Mouse (Mus musculus) frontal cortex, postnatal 14 days (tissue): ENCODE measurements around the gene Gm49320.

Experiments
- DNase-seq, 2 experiments: peaks; one replicate each; pipeline ENCODE4 v3.0.0; 2022; ENCODE audit warnings: low spot score in 2 of 2

The Gm49320 gene

DNA sequence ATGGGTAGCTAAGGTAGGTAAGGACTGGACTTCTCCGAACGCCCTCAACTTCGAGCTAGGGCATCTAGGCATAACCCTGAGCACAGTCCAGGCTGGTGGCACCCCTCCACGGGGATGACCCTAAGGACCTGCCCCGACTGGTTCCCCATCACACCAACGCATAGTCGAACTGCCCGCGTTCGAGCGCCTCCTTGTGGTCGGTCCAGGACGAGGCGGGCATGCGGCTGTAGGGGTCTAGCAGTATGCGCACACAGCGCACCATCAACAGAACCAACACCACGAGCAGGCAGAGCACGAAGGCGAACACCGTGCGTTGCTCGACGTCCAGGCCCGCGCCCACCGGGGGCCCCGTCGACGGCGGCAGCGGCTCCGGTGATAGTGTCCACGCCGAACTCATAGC is 19.6 kb downstream of the Gm49320 start:
- peak; percentile 80 to 85 for DNase-seq

DNA sequence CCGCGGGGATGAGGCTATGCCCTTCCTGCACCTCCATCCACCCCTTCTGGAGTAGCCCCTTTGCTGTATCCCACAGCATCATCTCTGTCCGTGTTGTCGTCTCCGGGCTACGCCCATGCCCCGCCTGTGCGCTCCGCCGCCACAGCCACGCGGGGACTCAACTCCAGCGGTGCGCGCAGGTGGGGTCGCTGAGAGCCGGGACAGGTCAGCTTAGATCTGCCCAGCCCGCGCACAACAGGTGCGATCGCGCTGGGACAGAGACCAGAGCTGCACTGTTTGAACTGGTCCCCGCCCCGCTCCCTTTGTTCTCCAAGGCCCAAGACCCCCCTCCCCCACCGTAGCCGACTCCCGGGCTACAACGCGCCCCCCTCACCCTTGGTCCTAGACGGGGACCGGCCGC is 20.0 kb downstream of the Gm49320 start:
- DNase-seq: peak in 1 of 2 experiments; percentile 49

DNA sequence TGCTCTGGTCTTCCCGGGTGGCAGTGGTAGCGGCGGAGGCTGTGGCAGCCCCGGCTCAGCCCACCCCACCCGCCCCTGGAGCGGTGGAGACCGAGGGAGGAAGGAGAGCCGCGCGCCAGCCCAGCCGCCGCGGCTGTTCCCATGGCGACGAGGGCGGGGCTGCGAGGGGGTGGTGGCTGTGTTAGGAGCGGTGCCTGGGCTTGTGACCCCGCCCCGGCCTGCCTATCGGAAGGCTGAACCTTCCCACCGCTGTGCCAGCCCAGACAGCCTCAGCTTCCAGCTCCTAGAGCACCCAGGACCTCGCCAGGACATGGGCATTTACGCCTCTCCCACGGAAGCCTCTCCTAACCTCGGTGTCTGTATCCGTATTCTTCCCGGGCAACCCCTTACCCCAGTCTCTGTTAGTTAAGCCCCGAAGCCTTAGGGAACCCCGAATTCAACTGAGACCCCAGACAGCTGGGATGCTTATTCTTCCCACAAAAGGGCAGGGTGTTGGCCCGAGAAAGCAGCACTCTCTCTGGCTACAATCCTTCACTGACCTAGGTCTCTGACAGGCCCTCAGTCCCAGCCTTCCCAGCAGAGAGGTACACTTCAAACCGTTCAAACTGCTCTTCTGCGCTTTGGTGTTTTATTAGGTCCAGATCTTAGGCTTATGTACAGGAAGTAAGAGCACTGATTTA is 20.6 kb downstream of the Gm49320 start, which contains the start of gene Ctxn1:
Gene Ctxn1 (minus strand): TSS at position 150 of the 680 bp plus-strand sequence.
- peak; percentile 86 to 91 for DNase-seq

DNA sequence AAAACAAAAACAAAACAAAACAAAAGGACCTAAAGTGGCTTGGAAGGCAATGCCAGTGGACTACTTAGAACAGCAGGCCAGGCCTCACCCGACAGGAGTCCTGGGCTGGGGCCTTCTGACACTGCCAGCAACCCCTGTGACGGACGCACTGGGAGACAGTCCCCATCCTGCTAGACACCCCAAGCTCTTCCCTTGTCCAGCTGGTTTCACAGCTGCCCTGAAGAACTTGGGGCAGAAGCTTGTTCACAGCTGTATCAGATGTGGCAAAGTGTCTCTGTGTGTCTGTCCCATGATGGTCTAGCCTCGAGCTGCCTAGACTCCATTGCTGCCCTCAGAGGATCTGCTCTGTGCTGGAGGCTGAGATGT is 21.1 kb downstream of the Gm49320 start:
- DNase-seq: no peak

DNA sequence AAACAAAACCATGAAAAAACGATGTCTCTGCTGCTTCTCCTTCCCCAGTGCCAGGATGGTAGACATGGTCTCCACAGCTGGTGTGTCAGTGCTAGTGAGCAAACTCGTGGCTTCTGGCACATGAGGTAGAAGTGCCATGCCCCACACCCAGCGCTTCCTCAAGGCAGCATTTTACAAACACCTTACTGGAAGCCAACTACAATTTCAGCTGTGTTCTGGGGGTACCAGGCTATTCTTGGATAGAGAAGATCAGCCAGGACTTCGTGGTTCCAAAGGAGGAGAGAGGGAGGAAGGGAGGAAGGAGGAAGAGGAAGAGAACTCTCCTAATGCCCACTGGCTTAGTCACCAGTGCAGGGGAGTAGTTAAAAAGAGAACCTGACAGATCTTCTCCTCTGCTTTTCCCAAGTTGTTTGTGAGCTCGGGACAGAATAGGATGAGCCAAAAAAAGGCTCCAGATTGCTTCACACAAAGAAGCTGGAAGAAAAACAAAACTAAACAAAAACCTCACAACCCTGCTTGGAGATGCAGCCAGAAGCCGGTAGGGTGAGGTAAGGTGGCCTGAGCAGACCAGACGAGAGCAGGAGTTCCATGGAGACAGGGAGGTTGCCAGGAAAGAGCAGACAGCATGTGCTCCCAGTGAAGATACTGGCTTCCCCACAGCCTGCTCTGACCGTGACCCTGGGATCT is 24.6 kb downstream of the Gm49320 start:
- DNase-seq: peak in 1 of 2 experiments; percentile 20

DNA sequence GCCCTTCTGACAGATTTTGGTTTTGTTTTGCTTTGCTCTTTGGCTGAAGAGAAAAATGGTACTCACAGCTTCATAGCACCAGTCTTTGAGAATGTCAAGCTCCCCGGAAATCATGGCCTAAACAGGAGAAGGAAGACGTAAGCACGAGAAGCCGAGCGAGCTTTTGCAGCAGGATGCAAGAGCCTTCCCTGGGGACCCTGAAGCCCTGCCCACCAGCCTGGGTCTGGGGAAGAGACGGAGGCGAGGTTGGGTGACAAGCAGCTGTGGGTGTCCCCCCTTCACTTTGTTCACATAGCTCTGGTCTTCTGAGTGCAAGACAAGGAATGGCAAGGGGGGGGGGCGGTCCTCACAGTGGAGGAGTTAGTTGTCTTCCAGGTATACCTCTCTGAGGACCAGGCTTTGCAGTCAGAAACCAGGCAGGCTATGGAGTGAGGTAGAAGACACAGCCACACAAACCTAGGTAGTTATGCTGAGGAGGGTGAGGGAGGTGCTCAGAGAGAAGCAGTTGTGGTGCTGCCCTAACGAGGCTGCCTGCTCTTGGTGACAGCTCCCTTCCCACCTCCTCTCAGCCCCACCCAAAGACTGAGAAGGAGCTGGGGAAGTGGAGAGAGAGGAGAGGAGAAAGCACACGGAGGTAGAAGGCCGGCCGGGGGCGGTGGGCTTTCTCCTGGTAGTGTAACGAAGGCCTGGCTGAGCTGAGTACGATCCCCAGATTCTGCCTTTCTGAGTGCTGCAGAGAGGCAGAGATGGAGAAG is 26.7 kb downstream of the Gm49320 start:
- DNase-seq: no peak

DNA sequence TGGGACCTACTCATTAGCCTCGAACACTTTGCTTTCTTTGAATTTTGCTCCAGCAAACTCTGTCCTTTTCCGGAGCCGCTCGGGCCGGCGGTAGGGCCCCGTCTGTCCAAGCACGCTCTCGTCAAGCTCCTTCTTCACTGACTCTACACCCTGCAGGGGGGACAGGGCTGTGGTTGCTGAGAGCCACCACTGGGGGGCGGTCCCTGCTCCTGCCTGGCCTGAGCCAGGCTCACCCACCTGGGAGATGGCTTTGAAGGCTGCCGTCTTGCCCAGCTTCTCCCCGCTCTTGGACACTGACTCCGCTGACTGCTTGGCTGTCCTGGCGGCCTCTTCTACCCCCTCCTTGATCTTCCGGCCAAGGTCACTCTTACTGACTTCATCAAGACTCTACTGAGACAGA is 29.0 kb downstream of the Gm49320 start:
- no peak for DNase-seq

DNA sequence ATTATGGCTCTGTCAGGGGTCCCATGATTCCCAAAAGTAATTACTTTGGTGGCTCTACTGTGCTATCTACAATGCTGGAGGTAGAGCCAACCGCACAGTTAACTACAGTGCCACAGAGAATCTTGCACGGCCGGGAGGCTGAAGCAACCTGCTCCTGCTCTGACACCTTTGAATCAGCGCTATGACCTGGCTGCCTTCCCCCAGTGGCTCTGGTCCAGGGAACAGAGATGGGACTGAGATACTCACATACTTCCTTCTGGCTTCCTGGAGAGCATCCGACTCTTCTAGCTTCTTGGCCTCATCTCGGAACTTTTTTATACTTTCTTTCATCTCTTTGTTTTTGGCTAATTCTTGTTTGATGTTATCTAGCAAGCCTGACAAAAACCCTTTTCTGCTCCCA is 30.9 kb downstream of the Gm49320 start:
- DNase-seq: no peak

DNA sequence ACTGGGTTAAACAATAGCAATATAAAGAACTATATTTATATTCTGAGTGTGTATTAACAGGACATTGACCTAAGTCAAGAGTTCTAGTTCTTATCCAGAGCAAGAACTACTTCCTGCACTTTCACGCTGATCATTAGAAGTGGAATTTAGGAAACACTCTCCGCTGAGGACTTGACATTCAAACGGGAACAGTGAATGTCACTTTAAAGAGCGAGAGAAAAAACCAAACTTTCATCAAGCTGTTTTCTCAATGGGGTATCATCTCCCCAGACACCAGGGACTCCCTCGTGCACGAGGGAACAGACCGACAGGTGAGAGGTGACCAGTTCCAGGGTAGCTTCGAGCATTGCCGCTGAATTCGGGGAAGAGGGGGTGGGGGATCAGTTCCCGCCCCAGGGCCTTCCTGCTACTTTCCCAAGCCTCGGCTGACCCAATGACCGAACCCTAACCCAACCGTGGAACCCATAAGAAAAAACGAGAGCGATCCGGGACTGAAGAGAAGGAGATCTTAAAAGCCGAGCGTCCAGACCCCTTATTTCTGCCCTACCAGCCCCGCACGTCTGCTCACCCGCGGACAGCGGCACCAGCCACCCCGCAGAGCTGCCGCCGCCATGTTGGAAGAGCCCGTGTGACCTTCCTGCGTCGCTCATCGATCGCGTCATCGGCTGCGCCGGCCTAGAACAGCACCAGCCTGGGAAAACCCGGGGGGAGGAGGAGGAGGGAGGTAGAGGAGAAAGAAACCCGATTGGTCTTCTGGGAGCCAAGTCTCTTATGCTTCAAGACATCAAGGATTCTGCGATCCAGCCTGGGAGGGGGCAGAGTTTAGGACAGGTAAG is 36.8 kb downstream of the Gm49320 start, which contains the start of gene Timm44:
Gene Timm44 (minus strand): TSS at position 639 of the 836 bp plus-strand sequence.
- DNase-seq: peak; percentile 92

DNA sequence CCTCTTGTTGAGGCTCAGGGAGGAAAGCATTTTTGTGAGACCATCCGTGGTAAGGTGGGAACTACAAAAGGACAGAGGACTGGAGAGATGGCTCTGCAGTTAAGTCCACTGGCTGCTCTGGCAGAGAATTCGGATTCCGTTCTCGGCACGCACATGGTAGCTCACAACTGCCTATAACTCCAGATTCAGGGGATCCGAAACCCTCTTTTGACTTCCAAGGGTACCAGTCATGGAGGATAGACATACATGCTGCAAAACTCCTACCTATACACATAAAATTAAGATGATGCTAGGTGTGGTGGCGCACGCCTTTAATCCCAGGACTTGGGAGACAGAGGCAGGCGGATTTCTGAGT is 37.4 kb downstream of the Gm49320 start:
- no peak for DNase-seq

DNA sequence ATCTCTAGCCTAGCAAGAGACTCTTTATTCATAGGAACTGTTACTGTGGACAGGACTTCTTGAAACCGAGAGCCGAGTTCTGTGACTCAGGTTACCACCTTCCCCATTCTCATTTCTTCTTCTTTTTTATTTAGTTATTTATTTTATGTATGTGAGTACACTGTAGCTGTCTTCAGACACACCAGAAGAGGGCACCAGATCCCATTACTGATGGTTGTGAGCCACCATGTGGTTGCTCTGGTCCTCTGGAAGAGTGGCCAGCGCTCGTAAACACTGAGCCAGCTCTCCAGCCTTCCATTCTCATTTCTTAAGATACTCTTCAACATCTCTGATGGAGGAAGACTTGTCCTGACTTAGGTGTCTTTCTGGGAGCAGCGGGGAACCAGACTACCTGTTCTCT is 54.1 kb downstream of the Gm49320 start:
- no peak for DNase-seq

DNA sequence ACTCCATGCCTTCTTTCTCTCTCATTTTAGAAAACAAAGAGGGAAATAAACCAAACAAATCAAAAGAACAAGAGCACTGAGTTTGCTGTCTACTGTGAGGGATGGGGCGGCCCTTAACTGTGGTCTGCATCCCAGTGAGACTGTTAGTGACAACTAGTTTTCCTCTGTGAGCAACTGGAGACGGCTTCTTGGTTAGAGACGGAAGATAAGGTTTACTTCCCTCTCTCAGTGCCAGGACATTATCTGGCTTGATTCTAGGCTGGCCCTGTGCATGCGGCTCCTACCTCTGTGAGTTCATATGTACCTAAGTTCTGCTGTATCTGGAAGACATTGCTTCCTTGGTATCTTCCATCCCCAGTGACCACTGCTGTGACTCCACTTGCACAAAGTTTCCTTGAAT is 59.2 kb downstream of the Gm49320 start:
- DNase-seq: no peak
